Mouse (Mus musculus) spleen, postnatal 14 days (tissue): Measurements from ENCODE around the gene Crcp.

Experiments used
- DNase-seq, 2 experiments: peaks; one replicate each; pipeline ENCODE4 v3.0.0; 2021 to 2022; ENCODE audit warnings: low spot score in 2 of 2

The Crcp gene

GRCm38 (mm10) chr5:130059413-130060328, 30.6 kb downstream of the Crcp start:
- no peak for DNase-seq

- DNase-seq: no peak
Measured at GRCm38 (mm10) chr5:130060329-130060665, 31.2 kb downstream of the Crcp start.

- DNase-seq: no peak
Measured at GRCm38 (mm10) chr5:130062096-130062495, 33.0 kb downstream of the Crcp start.

GRCm38 (mm10) chr5:130063760-130064159, 34.7 kb downstream of the Crcp start:
- no peak for DNase-seq

- no peak for DNase-seq
Measured at GRCm38 (mm10) chr5:130065579-130065978, 36.5 kb downstream of the Crcp start.

- DNase-seq: no peak
Measured at GRCm38 (mm10) chr5:130067841-130068264, 38.8 kb downstream of the Crcp start.

- no peak for DNase-seq
Measured at GRCm38 (mm10) chr5:130073026-130073425, 43.9 kb downstream of the Crcp start, which contains the start of gene Tpst1. Gene Tpst1 (plus strand): TSS chr5:130073326.

GRCm38 (mm10) chr5:130074491-130074890, 45.4 kb downstream of the Crcp start:
- no peak for DNase-seq

GRCm38 (mm10) chr5:130076396-130076795, 47.3 kb downstream of the Crcp start:
- no peak for DNase-seq

- no peak for DNase-seq
Measured at GRCm38 (mm10) chr5:130078096-130078833, 49.2 kb downstream of the Crcp start.

- DNase-seq: no peak
Measured at GRCm38 (mm10) chr5:130078834-130079156, 49.7 kb downstream of the Crcp start.

- peak; percentile 90 to 92 for DNase-seq
Measured at GRCm38 (mm10) chr5:130079202-130080050, 50.3 kb downstream of the Crcp start.

- peak in 1 of 2 experiments; percentile 24 for DNase-seq
Measured at GRCm38 (mm10) chr5:130080051-130080681, 51.1 kb downstream of the Crcp start.

GRCm38 (mm10) chr5:130081181-130081881, 52.2 kb downstream of the Crcp start:
- peak in 1 of 2 experiments; percentile 27 for DNase-seq

GRCm38 (mm10) chr5:130082431-130082830, 53.3 kb downstream of the Crcp start:
- no peak for DNase-seq

- no peak for DNase-seq
Measured at GRCm38 (mm10) chr5:130084271-130084670, 55.2 kb downstream of the Crcp start.

- DNase-seq: no peak
Measured at GRCm38 (mm10) chr5:130088008-130088407, 58.9 kb downstream of the Crcp start.

GRCm38 (mm10) chr5:130088612-130089011, 59.5 kb downstream of the Crcp start:
- DNase-seq: no peak

GRCm38 (mm10) chr5:130089177-130089576, 60.1 kb downstream of the Crcp start:
- no peak for DNase-seq

GRCm38 (mm10) chr5:130089626-130090393, 60.7 kb downstream of the Crcp start:
- DNase-seq: peak in 1 of 2 experiments; percentile 13
